In genomic region chr5:103758491-103758890, GRCm38 (mm10) we compare ENCODE assay signal across 17 mouse cellular contexts.
DNase-seq lines count a peak whose midpoint lies in the region; ATAC-seq lines count a peak whose summit lies in the region.
"Had no signal": no experiment of that assay in that cellular context is flagged by ENCODE, and none has a peak within 500 bp of the region (broad histone marks: within the 10 kb centered on the region; RNA-seq: fewer than 3 reads in every experiment).

No protein-coding gene starts in this region.

- H3K4me3 ChIP-seq in forebrain, embryonic 15.5 days = no peak overlapping the region
- H3K4me3 ChIP-seq: heart, embryonic 15.5 days; limb, embryonic 15.5 days; midbrain, embryonic 15.5 days; neural tube, embryonic 13.5 days had no signal

- no peak overlapping the region for H3K27ac ChIP-seq in forebrain, embryonic 15.5 days (replicated peaks)
- H3K27ac ChIP-seq: heart, embryonic 15.5 days; hindbrain, postnatal 0 days; limb, embryonic 15.5 days; macrophage; midbrain, embryonic 15.5 days; neural tube, embryonic 13.5 days had no signal

- ATAC-seq in frontal cortex, adult (ENCODE audit: low TSS enrichment) = no peak
- ATAC-seq in forebrain, embryonic 15.5 days (replicated peaks) = no peak
- ATAC-seq: hindbrain, postnatal 0 days; midbrain, embryonic 15.5 days had no signal

- 77% methylated on average over 4 of the region's 4 CpGs for WGBS in forebrain, embryonic 15.5 days

- H3K9ac ChIP-seq in forebrain, embryonic 15.5 days (replicated peaks) = no peak overlapping the region
- H3K9ac ChIP-seq: heart, embryonic 15.5 days; limb, embryonic 15.5 days; midbrain, embryonic 15.5 days; neural tube, embryonic 13.5 days had no signal

- peak; percentile 62 for DNase-seq in heart, adult 8-10 months (ENCODE audit: low spot score)
- DNase-seq in heart, postnatal 25 days (ENCODE audit: low spot score) = no peak
- DNase-seq in 416B (ENCODE audit: low read depth) (peak; percentile 79), MN1 (ENCODE audit: low spot score) (peak; percentile 28)
- peak; percentile 26 for DNase-seq in induced T-regulatory cell, adult 2 months (ENCODE audit: low read depth)
- no peak for DNase-seq in kidney, postnatal 36 days
- DNase-seq: adrenal gland, postnatal 10 days; kidney, postnatal 14 days; retina, postnatal 1 day had no signal

- H3K36me3 ChIP-seq in forebrain, embryonic 15.5 days = no peaks in the 10 kb centered on the region
- H3K36me3 ChIP-seq: heart, embryonic 15.5 days; limb, embryonic 15.5 days; midbrain, embryonic 15.5 days; neural tube, embryonic 13.5 days had no signal

- H3K4me2 ChIP-seq in forebrain, embryonic 15.5 days (replicated peaks) = no peak overlapping the region
- H3K4me2 ChIP-seq: heart, embryonic 15.5 days; limb, embryonic 15.5 days; midbrain, embryonic 15.5 days; neural tube, embryonic 13.5 days had no signal

- peaks cover 19% of the 10 kb centered on the region for H3K4me1 ChIP-seq in forebrain, embryonic 15.5 days

- no peaks in the 10 kb centered on the region for H3K27me3 ChIP-seq in forebrain, embryonic 15.5 days
- H3K27me3 ChIP-seq: heart, embryonic 15.5 days had no signal

- no peaks in the 10 kb centered on the region for H3K9me3 ChIP-seq in forebrain, embryonic 15.5 days
- H3K9me3 ChIP-seq: heart, embryonic 15.5 days; limb, embryonic 15.5 days; midbrain, embryonic 15.5 days; neural tube, embryonic 13.5 days had no signal

- intact Hi-C loops in heart, postnatal 25 days (cut with DNase I) = no loop called here

Comparison
In these comparisons a context has a peak if more than half of its experiments do, and no peak if none do; other contexts are left out.
1. DNase-seq: peak in heart, adult 8-10 months (single experiment), 416B (single experiment), MN1 (single experiment) and induced T-regulatory cell, adult 2 months (single experiment); none in heart, postnatal 25 days (single experiment) and kidney, postnatal 36 days (0 of 2).